Mouse (Mus musculus): ENCODE measurements around the gene Papss1. TPM values are rescaled to one million over a fixed set of nuclear protein-coding genes. Genes with fewer than 3 reads are reported as not detected.

Gene Papss1
- 50.8 and 60.9 TPM in 2 replicates for polyA plus RNA-seq (2021; fragmentation: Nextera tagmentation)
- long read RNA-seq, experiment 1, transcript Papss1-201 (12 exons, 2,600 nt): major isoform, 106 of 190 reads
- long read RNA-seq, experiment 1, transcript Papss1-205 (13 exons, 2,648 nt): minor isoform, 43 of 190 reads
- long read RNA-seq, experiment 1, partial matches to known transcripts: 32 of 190 reads
- long read RNA-seq, experiment 1, other reads (novel, unspliced or antisense): 9 of 190 reads
- long read RNA-seq, experiment 2, transcript Papss1-205 (13 exons, 2,648 nt): minor isoform, 131 of 475 reads
- long read RNA-seq, experiment 2, transcript Papss1-201 (12 exons, 2,600 nt): major isoform, 301 of 475 reads
- long read RNA-seq, experiment 2, partial matches to known transcripts: 19 of 475 reads
- long read RNA-seq, experiment 2, other reads (novel, unspliced or antisense): 23 of 475 reads

GRCm38 (mm10) chr3:131564430-131565256, at the start of gene Papss1:
TSS of gene Papss1 (plus strand) at chr3:131564768.

Other genes starting within 250 kb of the Papss1 start
- 1.4 and 5.1 TPM in 2 replicates for gene Sgms2, start 73.4 kb upstream of the Papss1 start, polyA plus RNA-seq (2021; fragmentation: Nextera tagmentation)